Mouse (Mus musculus) G1E-ER4 (cell line): ENCODE data around the gene Tyro3. TPM values are rescaled to one million over a fixed set of nuclear protein-coding genes. Genes with fewer than 3 reads are reported as not detected.

Experiments used
- GATA1 ChIP-seq: IDR thresholded peaks from one replicate; pipeline ENCODE4 v1.8.0; 2012; ENCODE audit warnings: low read length, inconsistent platforms
- polyA plus RNA-seq: library from polyadenylated mRNA; stranded (reverse); fragments of >175 nt; gene quantifications from 2 replicates; pipeline ENCODE4 v1.2.3, GENCODE M21; 2012

Gene Tyro3
- polyA plus RNA-seq, 1 experiment, result 0.18 TPM

GRCm38 (mm10) chr2:119800876-119801846, 3.6 kb downstream of the Tyro3 start:
- no peak for TF ChIP-seq GATA1

GRCm38 (mm10) chr2:119802767-119803617, 5.5 kb downstream of the Tyro3 start:
- no peak for TF ChIP-seq GATA1

- no peak for TF ChIP-seq GATA1
These were observed 6.2 kb downstream of the Tyro3 start for GRCm38 (mm10) chr2:119803618-119804274.

GRCm38 (mm10) chr2:119804275-119804628, 6.7 kb downstream of the Tyro3 start:
- TF ChIP-seq GATA1, result no peak

- TF ChIP-seq GATA1, result no peak
These were observed 7.2 kb downstream of the Tyro3 start for GRCm38 (mm10) chr2:119804776-119805175.

- no peak for TF ChIP-seq GATA1
These were observed 8.0 kb downstream of the Tyro3 start for GRCm38 (mm10) chr2:119805536-119805935.

GRCm38 (mm10) chr2:119808438-119808837, 10.9 kb downstream of the Tyro3 start:
- TF ChIP-seq GATA1, result no peak

- TF ChIP-seq GATA1, result no peak
These were observed 11.3 kb downstream of the Tyro3 start for GRCm38 (mm10) chr2:119808881-119809280.

GRCm38 (mm10) chr2:119810890-119811289, 13.4 kb downstream of the Tyro3 start:
- TF ChIP-seq GATA1, result no peak

GRCm38 (mm10) chr2:119811490-119812146, 14.1 kb downstream of the Tyro3 start:
- TF ChIP-seq GATA1, result no peak

GRCm38 (mm10) chr2:119814376-119814933, 16.9 kb downstream of the Tyro3 start:
- TF ChIP-seq GATA1, result no peak

- no peak for TF ChIP-seq GATA1
These were observed 19.1 kb downstream of the Tyro3 start for GRCm38 (mm10) chr2:119816611-119817010.

- TF ChIP-seq GATA1, result no peak
These were observed 19.5 kb downstream of the Tyro3 start for GRCm38 (mm10) chr2:119817047-119817446.

GRCm38 (mm10) chr2:119818668-119819272, 21.2 kb downstream of the Tyro3 start:
- TF ChIP-seq GATA1, result no peak
